Mouse (Mus musculus): Measurements from ENCODE around the gene Slc6a18. TPM values are rescaled to one million over a fixed set of nuclear protein-coding genes. Genes with fewer than 3 reads are reported as not detected.
"Not testable (repeated sequence)": the region's sequence is repeated elsewhere in the genome, so short reads cannot be mapped to it uniquely, and the experiment has no call there.

Gene Slc6a18
- polyA plus RNA-seq, 1 experiment from 2014 or later, result not detected

- H3K9ac ChIP-seq; H3K4me3 ChIP-seq; H3K4me2 ChIP-seq; ATAC-seq (ENCODE audit: insufficient number of reproducible peaks, insufficient read depth, low FRiP score, low TSS enrichment, low read depth); H3K27ac ChIP-seq; H3K36me3 ChIP-seq; H3K4me1 ChIP-seq; H3K27me3 ChIP-seq; H3K9me3 ChIP-seq: not testable (repeated sequence)
- 75% methylated on average over 4 of the region's 4 CpGs for WGBS
Measured at GRCm38 (mm10) chr13:73703486-73703885, 25.7 kb upstream of the Slc6a18 start.

- H3K27ac ChIP-seq, result no peak overlapping the region
- no peaks in the 10 kb centered on the region for H3K27me3 ChIP-seq
- no peaks in the 10 kb centered on the region for H3K36me3 ChIP-seq
- no peak overlapping the region for H3K4me3 ChIP-seq
- 91% methylated on average over 4 of the region's 4 CpGs for WGBS
- H3K9me3 ChIP-seq, result no peaks in the 10 kb centered on the region
- H3K4me2 ChIP-seq, result no peak overlapping the region
- no peak for ATAC-seq (ENCODE audit: insufficient number of reproducible peaks, insufficient read depth, low FRiP score, low TSS enrichment, low read depth)
- no peaks in the 10 kb centered on the region for H3K4me1 ChIP-seq
- no peak overlapping the region for H3K9ac ChIP-seq
Measured at GRCm38 (mm10) chr13:73702776-73703175, 25.0 kb upstream of the Slc6a18 start.

- 82% methylated on average over 9 of the region's 9 CpGs for WGBS
- Histone ChIP-seq H3K27me3 (no peaks in the 10 kb centered on the region), H3K27ac (no peak overlapping the region)
Measured at GRCm38 (mm10) chr13:73701161-73701883, 23.5 kb upstream of the Slc6a18 start.

GRCm38 (mm10) chr13:73700554-73700953 lies 22.7 kb upstream of the Slc6a18 start:
- no peaks in the 10 kb centered on the region for H3K4me1 ChIP-seq
- WGBS, result 90% methylated on average over 12 of the region's 12 CpGs
- H3K27ac ChIP-seq, result no peak overlapping the region

More at GRCm38 (mm10) chr13:73701161-73701883, 23.5 kb upstream of the Slc6a18 start:
- H3K4me2 ChIP-seq, result no peak overlapping the region
- H3K9me3 ChIP-seq, result no peaks in the 10 kb centered on the region
- no peak overlapping the region for H3K9ac ChIP-seq
- H3K4me1 ChIP-seq, result no peaks in the 10 kb centered on the region
- H3K36me3 ChIP-seq, result no peaks in the 10 kb centered on the region
- ATAC-seq (ENCODE audit: insufficient number of reproducible peaks, insufficient read depth, low FRiP score, low TSS enrichment, low read depth), result no peak
- no peak overlapping the region for H3K4me3 ChIP-seq

GRCm38 (mm10) chr13:73699714-73700113 lies 21.9 kb upstream of the Slc6a18 start:
- Histone ChIP-seq H3K36me3 (no peaks in the 10 kb centered on the region), H3K27me3 (no peaks in the 10 kb centered on the region), H3K9me3 (no peaks in the 10 kb centered on the region), H3K4me3 (no peak overlapping the region), H3K4me2 (no peak overlapping the region), H3K9ac (no peak overlapping the region), H3K4me1 (no peaks in the 10 kb centered on the region), H3K27ac (no peak overlapping the region)
- WGBS, result 91% methylated on average over 6 of the region's 6 CpGs
- no peak for ATAC-seq (ENCODE audit: insufficient number of reproducible peaks, insufficient read depth, low FRiP score, low TSS enrichment, low read depth)

More at GRCm38 (mm10) chr13:73700554-73700953, 22.7 kb upstream of the Slc6a18 start:
- no peak overlapping the region for H3K9ac ChIP-seq
- H3K9me3 ChIP-seq, result no peaks in the 10 kb centered on the region
- no peaks in the 10 kb centered on the region for H3K27me3 ChIP-seq
- H3K4me2 ChIP-seq, result no peak overlapping the region
- no peak overlapping the region for H3K4me3 ChIP-seq
- ATAC-seq (ENCODE audit: insufficient number of reproducible peaks, insufficient read depth, low FRiP score, low TSS enrichment, low read depth), result no peak
- no peaks in the 10 kb centered on the region for H3K36me3 ChIP-seq

- ATAC-seq (ENCODE audit: insufficient number of reproducible peaks, insufficient read depth, low FRiP score, low TSS enrichment, low read depth), result no peak
- Histone ChIP-seq H3K9ac (no peak overlapping the region), H3K27ac (no peak overlapping the region), H3K4me2 (no peak overlapping the region), H3K9me3 (no peaks in the 10 kb centered on the region), H3K36me3 (no peaks in the 10 kb centered on the region), H3K27me3 (no peaks in the 10 kb centered on the region), H3K4me1 (no peaks in the 10 kb centered on the region), H3K4me3 (no peak overlapping the region)
- 81% methylated on average over 3 of the region's 3 CpGs for WGBS
Measured at GRCm38 (mm10) chr13:73696529-73696928, 18.7 kb upstream of the Slc6a18 start.

- H3K4me2 ChIP-seq, result no peak overlapping the region
- no peaks in the 10 kb centered on the region for H3K36me3 ChIP-seq
- no peak overlapping the region for H3K9ac ChIP-seq
- ATAC-seq (ENCODE audit: insufficient number of reproducible peaks, insufficient read depth, low FRiP score, low TSS enrichment, low read depth), result no peak
- H3K9me3 ChIP-seq, result no peaks in the 10 kb centered on the region
- no peak overlapping the region for H3K4me3 ChIP-seq
- WGBS, result 89% methylated on average over 1 of the region's 1 CpGs
- no peaks in the 10 kb centered on the region for H3K27me3 ChIP-seq
- H3K4me1 ChIP-seq, result no peaks in the 10 kb centered on the region
- no peak overlapping the region for H3K27ac ChIP-seq
Measured at GRCm38 (mm10) chr13:73694972-73695371, 17.1 kb upstream of the Slc6a18 start.

GRCm38 (mm10) chr13:73693333-73693732 lies 15.5 kb upstream of the Slc6a18 start:
- Histone ChIP-seq H3K27me3 (no peaks in the 10 kb centered on the region), H3K27ac (no peak overlapping the region), H3K9me3 (no peaks in the 10 kb centered on the region), H3K36me3 (no peaks in the 10 kb centered on the region), H3K4me2 (no peak overlapping the region), H3K4me1 (no peaks in the 10 kb centered on the region), H3K9ac (no peak overlapping the region), H3K4me3 (no peak overlapping the region)
- WGBS, result 68% methylated on average over 2 of the region's 2 CpGs
- ATAC-seq (ENCODE audit: insufficient number of reproducible peaks, insufficient read depth, low FRiP score, low TSS enrichment, low read depth), result no peak

GRCm38 (mm10) chr13:73692249-73692868 lies 14.5 kb upstream of the Slc6a18 start:
- 0 out of 2 replicates have a peak, but pooled peaks have one; percentile 29 for ATAC-seq (ENCODE audit: insufficient number of reproducible peaks, insufficient read depth, low FRiP score, low TSS enrichment, low read depth)
- H3K9me3 ChIP-seq, result no peaks in the 10 kb centered on the region
- H3K4me2 ChIP-seq, result no peak overlapping the region
- no peaks in the 10 kb centered on the region for H3K4me1 ChIP-seq
- no peaks in the 10 kb centered on the region for H3K27me3 ChIP-seq
- 32% methylated on average over 10 of the region's 10 CpGs for WGBS
- H3K9ac ChIP-seq, result no peak overlapping the region
- H3K36me3 ChIP-seq, result no peaks in the 10 kb centered on the region
- H3K4me3 ChIP-seq, result no peak overlapping the region
- no peak overlapping the region for H3K27ac ChIP-seq

- Histone ChIP-seq H3K4me1 (no peaks in the 10 kb centered on the region), H3K9ac (no peak overlapping the region), H3K27me3 (no peaks in the 10 kb centered on the region), H3K36me3 (no peaks in the 10 kb centered on the region), H3K27ac (no peak overlapping the region), H3K4me2 (no peak overlapping the region), H3K4me3 (no peak overlapping the region), H3K9me3 (no peaks in the 10 kb centered on the region)
- WGBS, result 83% methylated on average over 4 of the region's 4 CpGs
- ATAC-seq (ENCODE audit: insufficient number of reproducible peaks, insufficient read depth, low FRiP score, low TSS enrichment, low read depth), result no peak
Measured at GRCm38 (mm10) chr13:73688934-73689333, 11.1 kb upstream of the Slc6a18 start.

GRCm38 (mm10) chr13:73687601-73688000 lies 9.8 kb upstream of the Slc6a18 start:
- H3K4me1 ChIP-seq, result no peaks in the 10 kb centered on the region
- no peak overlapping the region for H3K9ac ChIP-seq
- H3K4me3 ChIP-seq, result no peak overlapping the region
- 71% methylated on average over 3 of the region's 3 CpGs for WGBS
- H3K27me3 ChIP-seq, result no peaks in the 10 kb centered on the region
- no peak overlapping the region for H3K27ac ChIP-seq
- ATAC-seq (ENCODE audit: insufficient number of reproducible peaks, insufficient read depth, low FRiP score, low TSS enrichment, low read depth), result no peak
- H3K9me3 ChIP-seq, result no peaks in the 10 kb centered on the region
- H3K36me3 ChIP-seq, result no peaks in the 10 kb centered on the region
- no peak overlapping the region for H3K4me2 ChIP-seq

- Histone ChIP-seq H3K36me3 (no peaks in the 10 kb centered on the region), H3K9ac (no peak overlapping the region), H3K27me3 (no peaks in the 10 kb centered on the region), H3K4me3 (no peak overlapping the region), H3K4me2 (no peak overlapping the region), H3K9me3 (no peaks in the 10 kb centered on the region), H3K27ac (no peak overlapping the region), H3K4me1 (no peaks in the 10 kb centered on the region)
- no peak for ATAC-seq (ENCODE audit: insufficient number of reproducible peaks, insufficient read depth, low FRiP score, low TSS enrichment, low read depth)
- 74% methylated on average over 6 of the region's 6 CpGs for WGBS
Measured at GRCm38 (mm10) chr13:73685502-73685901, 7.7 kb upstream of the Slc6a18 start.
